Mouse (Mus musculus): ENCODE data around the gene Cntnap5a.

- TF ChIP-seq CTCF (conservative IDR thresholded peaks at IDR 0.05 in 1 of 2, IDR thresholded peaks at IDR 0.05 in 1 of 2; ENCODE audit: low read depth in 2 of 2, low read length in 2 of 2) (no peak), EP300 (IDR thresholded peaks at IDR 0.05; ENCODE audit: low read length) (no peak), HCFC1 (IDR thresholded peaks at IDR 0.05; ENCODE audit: low read depth, low read length) (no peak), SIN3A (IDR thresholded peaks at IDR 0.05; ENCODE audit: low read length) (no peak), TCF12 (IDR thresholded peaks at IDR 0.05; ENCODE audit: low read depth, low read length) (no peak), PAX5 (IDR thresholded peaks at IDR 0.05; ENCODE audit: low read length) (no peak), POLR2AphosphoS2 (IDR thresholded peaks at IDR 0.05; ENCODE audit: low read depth, low read length) (no peak), USF1 (IDR thresholded peaks at IDR 0.05; ENCODE audit: low read depth, low read length) (no peak), MYC (IDR thresholded peaks at IDR 0.05; ENCODE audit: low read depth, low read length) (no peak), MAZ (IDR thresholded peaks at IDR 0.05; ENCODE audit: low read depth, low read length) (no peak), USF2 (conservative IDR thresholded peaks at IDR 0.05; ENCODE audit: low read depth, low read length) (no peak)
These were observed 770.7 kb downstream of the Cntnap5a start for GRCm38 (mm10) chr1:116455115-116455717.
